Mouse (Mus musculus) forebrain, embryonic 16.5 days (tissue): ENCODE results near the gene Lcp2. TPM values are rescaled to one million over a fixed set of nuclear protein-coding genes. Genes with fewer than 3 reads are reported as not detected.

Experiments
- ATAC-seq: fragments of 200-750 bp; cut with Nextera tagmentation; 2 replicates; pipeline ENCODE4 v1.8.0; 2017; ENCODE audit warnings: mild to moderate bottlenecking, moderate library complexity
- H3K27ac ChIP-seq: fragments of 300-500 bp; sonication (generic); 2 replicates; pipeline ENCODE4 v1.5.1; 2014; ENCODE audit warnings: low read length, control low read depth
- H3K27me3 ChIP-seq: fragments of 300-500 bp; sonication (generic); replicated peaks from 2 replicates; pipeline ENCODE4 v1.6.1; 2014; ENCODE audit warnings: low read length; ENCODE audit not compliant: control insufficient read depth, insufficient read depth
- H3K36me3 ChIP-seq: fragments of 300-500 bp; sonication (generic); 2 replicates; pipeline ENCODE4 v1.6.1; 2014; ENCODE audit not compliant: control insufficient read depth, insufficient read depth
- H3K4me1 ChIP-seq: fragments of 300-500 bp; sonication (generic); replicated peaks from 2 replicates; pipeline ENCODE4 v1.6.1; 2014; ENCODE audit warnings: low read length; ENCODE audit not compliant: control insufficient read depth, insufficient read depth
- H3K4me2 ChIP-seq: fragments of 300-500 bp; sonication (generic); 2 replicates; pipeline ENCODE4 v1.6.1; 2014; ENCODE audit warnings: mild to moderate bottlenecking, low read length, control low read depth
- H3K4me3 ChIP-seq: fragments of 300-500 bp; sonication (generic); replicated peaks from 2 replicates; pipeline ENCODE4 v1.5.1; 2014; ENCODE audit warnings: mild to moderate bottlenecking, low read length, control low read depth
- H3K9ac ChIP-seq: fragments of 300-500 bp; sonication (generic); replicated peaks from 2 replicates; pipeline ENCODE4 v1.6.1; 2014; ENCODE audit warnings: low read depth, low read length, control low read depth
- H3K9me3 ChIP-seq: fragments of 300-500 bp; sonication (generic); 2 replicates; pipeline ENCODE4 v1.6.1; 2016; ENCODE audit warnings: low read length; ENCODE audit not compliant: control insufficient read depth
- WGBS: fragments of 180-500 bp; shearing (Covaris S2); extraction: QIAGEN DNeasy Blood & Tissue Kit; methylation state at CpG from one replicate; pipeline ENCODE4 v1.1.7; 2014; 5-methylcytosine and 5-hydroxymethylcytosine counted together
- polyA plus RNA-seq: library from polyadenylated mRNA; unstranded; fragments of >200 nt; fragmentation: Nextera tagmentation; extraction: Ambion mirVana; gene quantifications from 2 replicates; pipeline ENCODE4 v1.2.1, GENCODE M21; 2015

Gene Lcp2
- polyA plus RNA-seq, 1 experiment from 2014 or later = 1.8 TPM

GRCm38 (mm10) chr11:34010133-34010858 lies 36.4 kb upstream of the Lcp2 start:
- WGBS = 79% methylated on average over 7 of the region's 7 CpGs
- ATAC-seq = no peak
- no peaks in the 10 kb centered on the region for H3K27me3 ChIP-seq
- no peak overlapping the region for H3K9ac ChIP-seq
- H3K4me3 ChIP-seq = no peak overlapping the region
- no peak overlapping the region for H3K27ac ChIP-seq
- H3K4me2 ChIP-seq = no peak overlapping the region
- no peaks in the 10 kb centered on the region for H3K9me3 ChIP-seq
- 0 out of 2 replicates have a peak, but pooled peaks cover 2% of the 10 kb centered on the region for H3K4me1 ChIP-seq
- H3K36me3 ChIP-seq = no peaks in the 10 kb centered on the region

- Histone ChIP-seq H3K4me1 (0 out of 2 replicates have a peak, but pooled peaks cover 2% of the 10 kb centered on the region), H3K36me3 (no peaks in the 10 kb centered on the region), H3K27me3 (no peaks in the 10 kb centered on the region), H3K27ac (no peak overlapping the region), H3K9me3 (no peaks in the 10 kb centered on the region), H3K4me2 (no peak overlapping the region), H3K4me3 (no peak overlapping the region), H3K9ac (no peak overlapping the region)
- WGBS = 74% methylated on average over 4 of the region's 4 CpGs
- ATAC-seq = no peak
Observed at GRCm38 (mm10) chr11:34010859-34011172, 35.9 kb upstream of the Lcp2 start.

- H3K4me2 ChIP-seq = no peak overlapping the region
- no peak overlapping the region for H3K27ac ChIP-seq
- 0 out of 2 replicates have a peak, but pooled peaks cover 2% of the 10 kb centered on the region for H3K4me1 ChIP-seq
- H3K4me3 ChIP-seq = no peak overlapping the region
- H3K9me3 ChIP-seq = no peaks in the 10 kb centered on the region
- ATAC-seq = no peak
- H3K36me3 ChIP-seq = no peaks in the 10 kb centered on the region
- H3K27me3 ChIP-seq = no peaks in the 10 kb centered on the region
- 74% methylated on average over 6 of the region's 6 CpGs for WGBS
- H3K9ac ChIP-seq = no peak overlapping the region
Observed at GRCm38 (mm10) chr11:34012007-34012652, 34.6 kb upstream of the Lcp2 start.

- 78% methylated on average over 1 of the region's 1 CpGs for WGBS
Observed at GRCm38 (mm10) chr11:34025091-34025490, 21.6 kb upstream of the Lcp2 start.

GRCm38 (mm10) chr11:34029658-34030057 lies 17.1 kb upstream of the Lcp2 start:
- Histone ChIP-seq H3K9ac (no peak overlapping the region), H3K4me1 (no peaks in the 10 kb centered on the region), H3K27me3 (no peaks in the 10 kb centered on the region), H3K36me3 (no peaks in the 10 kb centered on the region), H3K4me2 (no peak overlapping the region), H3K4me3 (no peak overlapping the region), H3K27ac (no peak overlapping the region), H3K9me3 (no peaks in the 10 kb centered on the region)
- 45% methylated on average over 5 of the region's 5 CpGs for WGBS
- ATAC-seq = no peak

More at GRCm38 (mm10) chr11:34025091-34025490, 21.6 kb upstream of the Lcp2 start:
- H3K27me3 ChIP-seq = no peaks in the 10 kb centered on the region
- no peak for ATAC-seq
- no peak overlapping the region for H3K4me3 ChIP-seq
- H3K4me2 ChIP-seq = no peak overlapping the region
- no peak overlapping the region for H3K9ac ChIP-seq
- no peak overlapping the region for H3K27ac ChIP-seq
- H3K9me3 ChIP-seq = no peaks in the 10 kb centered on the region
- H3K4me1 ChIP-seq = no peaks in the 10 kb centered on the region
- H3K36me3 ChIP-seq = no peaks in the 10 kb centered on the region

- WGBS = 77% methylated on average over 8 of the region's 8 CpGs
- H3K9me3 ChIP-seq = no peaks in the 10 kb centered on the region
Observed at GRCm38 (mm10) chr11:34031015-34031805, 15.5 kb upstream of the Lcp2 start.

GRCm38 (mm10) chr11:34034008-34034505 lies 12.7 kb upstream of the Lcp2 start:
- Histone ChIP-seq H3K9ac (no peak overlapping the region), H3K4me1 (no peaks in the 10 kb centered on the region), H3K4me2 (no peak overlapping the region), H3K27ac (no peak overlapping the region), H3K36me3 (no peaks in the 10 kb centered on the region), H3K27me3 (no peaks in the 10 kb centered on the region), H3K9me3 (no peaks in the 10 kb centered on the region), H3K4me3 (no peak overlapping the region)
- ATAC-seq = no peak
- WGBS = 96% methylated on average over 5 of the region's 5 CpGs

More at GRCm38 (mm10) chr11:34031015-34031805, 15.5 kb upstream of the Lcp2 start:
- H3K4me1 ChIP-seq = no peaks in the 10 kb centered on the region
- no peak overlapping the region for H3K4me3 ChIP-seq
- H3K27me3 ChIP-seq = no peaks in the 10 kb centered on the region
- no peak overlapping the region for H3K9ac ChIP-seq
- no peak overlapping the region for H3K4me2 ChIP-seq
- no peaks in the 10 kb centered on the region for H3K36me3 ChIP-seq
- no peak for ATAC-seq
- H3K27ac ChIP-seq = no peak overlapping the region

- H3K4me3 ChIP-seq = no peak overlapping the region
- no peaks in the 10 kb centered on the region for H3K36me3 ChIP-seq
- no peaks in the 10 kb centered on the region for H3K27me3 ChIP-seq
- no peaks in the 10 kb centered on the region for H3K9me3 ChIP-seq
- 71% methylated on average over 2 of the region's 2 CpGs for WGBS
- no peak overlapping the region for H3K27ac ChIP-seq
- no peak overlapping the region for H3K4me2 ChIP-seq
- H3K9ac ChIP-seq = no peak overlapping the region
- no peaks in the 10 kb centered on the region for H3K4me1 ChIP-seq
- no peak for ATAC-seq
Observed at GRCm38 (mm10) chr11:34034794-34035193, 11.9 kb upstream of the Lcp2 start.
